Mouse (Mus musculus) intestine, postnatal 0 days (tissue): ENCODE data around the gene Cep152. TPM values are rescaled to one million over a fixed set of nuclear protein-coding genes. Genes with fewer than 3 reads are reported as not detected.

ENCODE experiments used
- ATAC-seq: fragments of 200-750 bp; cut with Nextera tagmentation; 2 replicates; pipeline ENCODE4 v1.8.0; 2017; ENCODE audit warnings: mild to moderate bottlenecking, moderate TSS enrichment, moderate library complexity
- H3K27ac ChIP-seq: fragments of 300-500 bp; sonication (generic); 2 replicates; pipeline ENCODE4 v1.5.1; 2014; ENCODE audit warnings: mild to moderate bottlenecking, low read depth, low read length, moderate library complexity
- H3K27me3 ChIP-seq: fragments of 300-500 bp; sonication (generic); replicated peaks from 2 replicates; pipeline ENCODE4 v1.6.1; 2014; ENCODE audit warnings: low read length, mixed read lengths; ENCODE audit not compliant: control insufficient read depth, insufficient read depth
- H3K36me3 ChIP-seq: fragments of 300-500 bp; sonication (generic); 2 replicates; pipeline ENCODE4 v1.6.1; 2014; ENCODE audit warnings: mild to moderate bottlenecking, moderate library complexity; ENCODE audit not compliant: control insufficient read depth, insufficient read depth
- H3K4me1 ChIP-seq: fragments of 300-500 bp; sonication (generic); replicated peaks from 2 replicates; pipeline ENCODE4 v1.6.1; 2014; ENCODE audit warnings: antibody characterized with exemption, low read length, mixed read lengths; ENCODE audit not compliant: control insufficient read depth, insufficient read depth
- H3K4me2 ChIP-seq: fragments of 300-500 bp; sonication (generic); replicated peaks from 2 replicates; pipeline ENCODE4 v1.6.1; 2014; ENCODE audit warnings: low read depth, mild to moderate bottlenecking, moderate library complexity
- H3K4me3 ChIP-seq: fragments of 300-500 bp; sonication (generic); 2 replicates; pipeline ENCODE4 v1.5.1; 2014; ENCODE audit warnings: low read depth, low read length
- H3K9ac ChIP-seq: fragments of 300-500 bp; sonication (generic); 2 replicates; pipeline ENCODE4 v1.6.1; 2014; ENCODE audit warnings: mild to moderate bottlenecking, low read depth, low read length
- H3K9me3 ChIP-seq: fragments of 300-500 bp; sonication (generic); 2 replicates; pipeline ENCODE4 v1.6.1; 2016; ENCODE audit warnings: mixed run types; ENCODE audit not compliant: control insufficient read depth
- CTCF ChIP-seq: sonication (generic); IDR thresholded peaks from 2 replicates; pipeline ENCODE4 v1.5.1; 2016; ENCODE audit warnings: low read depth, mild to moderate bottlenecking, control low read depth, antibody characterized with exemption, moderate library complexity
- WGBS: fragments of 180-500 bp; shearing (Covaris S2); extraction: QIAGEN DNeasy Blood & Tissue Kit; methylation state at CpG from one replicate; pipeline ENCODE4 v1.1.7; 2014; 5-methylcytosine and 5-hydroxymethylcytosine counted together
- polyA plus RNA-seq: library from polyadenylated mRNA; unstranded; fragments of >200 nt; fragmentation: Nextera tagmentation; extraction: Ambion mirVana; gene quantifications from 2 replicates; pipeline ENCODE4 v1.2.1, GENCODE M21; 2015

The Cep152 gene
- polyA plus RNA-seq = 0.98 and 1.3 TPM in 2 replicates

- no peaks in the 10 kb centered on the region for H3K4me1 ChIP-seq
- peak within 1 kb of the TSS; percentile 91 for H3K4me3 ChIP-seq
- 0% methylated on average over 48 of the region's 50 CpGs for WGBS
- H3K27ac ChIP-seq = peak within 1 kb of the TSS; percentile 35; the same call in 1 of the 2 replicates
- peak within 1 kb of the TSS; percentile 87 for H3K4me2 ChIP-seq
- H3K9ac ChIP-seq = peak within 1 kb of the TSS; percentile 68
- peak; percentile 66 for TF ChIP-seq CTCF
- H3K9me3 ChIP-seq = no peaks in the 10 kb centered on the region
- H3K36me3 ChIP-seq = peaks cover under 1% of the 10 kb centered on the region; the same call in 1 of the 2 replicates
- peak; percentile 99 for ATAC-seq
- H3K27me3 ChIP-seq = no peaks in the 10 kb centered on the region
Measured at GRCm38 (mm10) chr2:125624837-125625351, at the start of gene Cep152. TSS of gene Cep152 (minus strand) at chr2:125625113.

GRCm38 (mm10) chr2:125672957-125673631 is 48.2 kb upstream of the Cep152 start, which contains the start of gene Eid1:
TSS of gene Eid1 (plus strand) at chr2:125673095.
- Histone ChIP-seq H3K4me3 (peak within 1 kb of the TSS; percentile 76), H3K36me3 (no peaks in the 10 kb centered on the region), H3K4me2 (peak within 1 kb of the TSS; percentile 95), H3K27me3 (no peaks in the 10 kb centered on the region), H3K27ac (peak within 1 kb of the TSS; percentile 75; the same call in 1 of the 2 replicates), H3K9me3 (no peaks in the 10 kb centered on the region), H3K4me1 (no peaks in the 10 kb centered on the region), H3K9ac (peak within 1 kb of the TSS; percentile 73)
- no peak for TF ChIP-seq CTCF
- under 1% methylated on average over 74 of the region's 79 CpGs for WGBS
- ATAC-seq = peak; percentile 87

GRCm38 (mm10) chr2:125672568-125672956 is 47.6 kb upstream of the Cep152 start:
- H3K4me2 ChIP-seq = peak overlapping the region; percentile 95
- no peak for TF ChIP-seq CTCF
- no peaks in the 10 kb centered on the region for H3K9me3 ChIP-seq
- H3K27me3 ChIP-seq = no peaks in the 10 kb centered on the region
- no peak overlapping the region for H3K27ac ChIP-seq
- H3K36me3 ChIP-seq = no peaks in the 10 kb centered on the region
- H3K4me1 ChIP-seq = no peaks in the 10 kb centered on the region
- H3K4me3 ChIP-seq = peak overlapping the region; percentile 76
- peak; percentile 24; the same call in 1 of the 2 replicates for ATAC-seq
- WGBS = 30% methylated on average over 8 of the region's 20 CpGs
- H3K9ac ChIP-seq = peak overlapping the region; percentile 73; the same call in 1 of the 2 replicates

- no peak for ATAC-seq
- 40% methylated on average over 1 of the region's 1 CpGs for WGBS
- Histone ChIP-seq H3K4me1 (no peaks in the 10 kb centered on the region), H3K9ac (no peak overlapping the region), H3K36me3 (no peaks in the 10 kb centered on the region), H3K4me3 (no peak overlapping the region), H3K27ac (no peak overlapping the region), H3K4me2 (no peak overlapping the region), H3K27me3 (no peaks in the 10 kb centered on the region), H3K9me3 (no peaks in the 10 kb centered on the region)
- TF ChIP-seq CTCF = peak; percentile 56
Measured at GRCm38 (mm10) chr2:125670846-125671245, 45.9 kb upstream of the Cep152 start.

GRCm38 (mm10) chr2:125667721-125668120 is 42.8 kb upstream of the Cep152 start:
- 84% methylated on average over 7 of the region's 7 CpGs for WGBS
- no peak for ATAC-seq
- H3K9me3 ChIP-seq = no peaks in the 10 kb centered on the region

GRCm38 (mm10) chr2:125667184-125667583 is 42.3 kb upstream of the Cep152 start:
- Histone ChIP-seq H3K4me2 (no peak overlapping the region), H3K36me3 (no peaks in the 10 kb centered on the region), H3K4me3 (no peak overlapping the region), H3K4me1 (no peaks in the 10 kb centered on the region), H3K9ac (no peak overlapping the region), H3K27ac (no peak overlapping the region), H3K9me3 (no peaks in the 10 kb centered on the region), H3K27me3 (no peaks in the 10 kb centered on the region)
- WGBS = 23% methylated on average over 5 of the region's 5 CpGs
- TF ChIP-seq CTCF = peak; percentile 34; the same call in 1 of the 2 replicates
- peak; percentile 59 for ATAC-seq

More at GRCm38 (mm10) chr2:125667721-125668120, 42.8 kb upstream of the Cep152 start:
- no peak overlapping the region for H3K4me3 ChIP-seq
- no peak overlapping the region for H3K9ac ChIP-seq
- H3K36me3 ChIP-seq = no peaks in the 10 kb centered on the region
- H3K4me2 ChIP-seq = no peak overlapping the region
- H3K27ac ChIP-seq = no peak overlapping the region
- no peaks in the 10 kb centered on the region for H3K27me3 ChIP-seq
- no peaks in the 10 kb centered on the region for H3K4me1 ChIP-seq
- TF ChIP-seq CTCF = no peak
